Mouse (Mus musculus) cerebellum, postnatal 25 days (tissue): Measurements from ENCODE around the gene Srp72.

Source experiments
- DNase-seq, 2 experiments: peaks; one replicate each; pipeline ENCODE4 v3.0.0; 2021; ENCODE audit warnings: mixed read lengths in 2 of 2

Srp72 gene

DNA sequence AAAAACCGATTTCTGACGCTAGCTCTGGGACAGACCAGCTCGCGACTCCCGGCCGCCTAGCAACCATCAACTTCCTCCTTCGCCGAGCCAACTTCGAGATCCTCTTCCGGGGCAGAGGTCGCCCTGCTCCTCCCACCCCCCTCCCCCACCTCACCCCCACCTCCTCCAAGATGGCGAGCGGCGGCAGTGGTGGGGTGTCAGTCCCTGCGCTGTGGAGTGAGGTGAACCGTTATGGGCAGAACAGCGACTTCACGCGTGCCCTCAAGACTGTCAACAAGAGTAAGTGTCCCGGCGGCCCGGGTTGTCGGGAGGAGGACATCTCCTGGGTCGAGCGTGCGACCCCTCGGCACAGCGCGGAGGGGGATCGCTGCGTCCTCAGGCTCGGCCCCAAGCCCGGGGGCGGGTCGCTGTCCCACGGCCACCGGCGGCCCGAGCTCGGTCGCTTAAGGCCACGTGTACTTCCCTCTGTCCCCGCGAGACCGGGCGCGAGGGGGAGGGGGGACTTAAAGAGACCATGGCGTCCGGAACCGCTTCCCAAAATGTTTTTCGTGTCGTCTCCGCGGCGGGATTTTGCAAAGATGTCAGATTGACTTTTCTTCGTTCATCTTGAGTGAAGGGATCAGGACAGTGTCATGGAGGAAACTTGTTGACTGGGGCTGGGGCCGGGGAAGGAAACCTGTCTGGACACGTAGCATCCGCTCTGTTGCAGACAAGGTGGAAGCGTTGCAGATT, at the start of gene Srp72:
Gene Srp72 (plus strand): TSS at position 130 of the 732 bp plus-strand sequence.
- DNase-seq = peak; percentile 83 to 92

DNA sequence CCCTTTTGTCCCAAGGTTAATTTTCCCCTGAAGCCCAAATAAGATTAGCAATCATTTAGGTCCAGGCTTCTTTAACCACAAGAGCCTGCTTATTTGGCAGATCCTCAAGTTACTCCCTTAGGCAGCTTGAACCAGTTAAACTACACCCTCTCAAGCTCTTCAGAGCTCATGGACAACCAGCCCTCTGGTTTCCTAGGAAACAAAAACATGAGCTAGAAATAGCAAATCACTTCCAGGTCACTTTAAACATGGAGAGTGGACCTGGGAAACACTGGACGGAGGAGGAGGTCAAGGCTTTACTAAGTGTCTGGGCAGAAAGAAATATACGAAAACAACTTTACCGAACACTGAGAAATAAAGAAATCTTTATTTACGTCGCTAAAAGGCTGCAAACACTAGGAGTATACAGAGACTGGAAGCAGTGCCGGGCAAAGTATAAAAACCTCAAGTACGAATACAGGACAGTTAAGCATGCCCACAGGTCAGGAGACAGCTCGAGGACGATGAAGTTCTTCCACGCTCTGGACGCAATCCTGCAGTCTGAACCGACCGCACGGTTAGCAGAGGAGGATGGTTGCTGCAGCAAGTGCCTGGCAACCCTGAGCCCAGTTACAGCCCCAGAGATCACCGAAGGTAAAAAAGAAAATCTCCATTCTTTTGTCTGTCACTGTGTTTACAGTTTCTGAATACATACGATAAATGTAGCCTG, 46.2 kb upstream of the Srp72 start:
- DNase-seq = peak; percentile 10 to 28

DNA sequence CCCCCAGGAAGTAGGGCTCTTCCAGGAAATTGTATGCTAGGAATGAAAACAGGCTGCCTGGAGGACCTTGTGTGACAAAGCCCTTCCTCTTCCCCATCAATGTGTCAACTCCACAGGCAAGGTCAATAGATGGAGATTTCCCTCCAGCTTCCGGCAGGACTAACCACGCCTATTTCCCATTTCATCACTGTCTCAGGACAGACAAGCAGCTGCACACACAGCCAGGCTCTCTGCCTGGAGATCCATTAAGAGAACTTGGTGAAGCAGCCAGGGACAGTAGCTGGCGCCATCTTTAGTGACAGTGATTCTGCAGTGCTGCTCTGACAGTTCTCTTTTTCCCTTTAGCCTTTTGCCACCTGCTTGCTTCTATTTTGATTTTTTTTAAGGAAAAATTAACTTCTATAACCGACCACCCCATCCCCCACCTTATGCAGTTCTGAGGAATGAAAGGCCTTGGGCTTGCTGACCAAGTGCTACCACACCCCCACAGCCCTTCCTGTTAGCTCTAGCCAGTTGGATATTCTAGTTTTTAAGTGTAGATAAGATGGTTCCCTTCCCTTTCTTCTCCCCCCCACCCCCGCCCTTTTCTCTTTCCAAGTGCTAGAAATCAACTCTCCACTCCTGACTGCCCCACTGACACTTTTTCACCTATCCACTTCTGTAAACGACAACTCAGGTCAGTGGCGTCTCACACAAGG, 45.2 kb upstream of the Srp72 start:
- DNase-seq = no peak

DNA sequence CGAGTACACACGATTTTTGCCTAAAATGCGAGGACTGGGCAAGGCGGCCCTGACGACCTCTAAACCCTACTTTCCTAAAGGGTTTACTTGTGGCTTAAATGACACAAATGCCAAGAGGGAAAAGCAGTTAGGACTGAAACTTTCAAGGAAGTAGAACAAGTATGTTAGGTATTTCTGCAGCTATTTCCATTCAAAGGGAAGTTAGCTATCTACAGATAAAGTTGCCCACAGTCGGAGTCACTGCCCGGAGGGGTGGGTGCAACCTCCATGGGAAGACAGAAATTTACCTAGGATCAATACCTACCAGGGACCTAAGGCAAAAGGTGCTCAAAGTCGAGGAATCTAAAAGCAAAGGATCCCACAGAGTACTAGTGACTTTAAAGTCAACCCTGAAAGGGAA, 34.8 kb upstream of the Srp72 start:
- no peak for DNase-seq

DNA sequence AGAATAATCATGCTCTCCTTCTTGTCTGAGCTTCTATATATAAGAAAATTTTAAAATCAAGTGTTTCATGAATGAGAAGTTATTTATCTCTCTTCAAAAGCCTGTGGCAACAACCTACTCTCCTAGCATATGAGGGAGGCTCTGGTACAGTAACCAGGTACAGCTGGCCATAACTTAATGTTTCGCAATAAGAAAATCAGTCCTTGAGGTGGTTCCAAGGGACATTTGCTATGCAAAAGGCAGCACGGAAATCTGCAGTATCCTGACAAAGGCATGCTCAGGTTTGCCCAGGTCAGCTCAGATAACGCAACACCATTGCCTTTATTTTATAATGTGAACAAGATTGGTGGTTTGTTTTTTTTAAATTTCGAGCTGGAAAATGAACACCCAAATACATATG, 32.5 kb upstream of the Srp72 start:
- no peak for DNase-seq

DNA sequence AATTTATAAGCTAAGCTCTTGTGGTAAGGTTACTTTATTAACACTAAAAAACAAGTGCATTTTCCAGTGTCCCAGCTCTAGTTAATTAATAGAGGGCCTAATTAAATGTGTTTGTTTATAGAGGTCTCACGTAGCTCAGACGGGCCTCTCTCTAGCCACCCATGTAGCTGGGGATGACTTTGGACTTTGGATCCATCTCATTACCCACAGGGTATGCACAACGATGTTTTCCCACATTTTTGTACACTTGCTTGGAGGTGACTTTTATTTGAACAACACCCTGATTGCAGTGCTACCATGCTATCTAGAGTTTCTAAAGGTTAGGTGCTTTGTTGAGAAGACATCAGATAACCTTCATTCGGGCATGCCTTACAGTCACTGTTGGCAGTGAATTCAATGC, 32.0 kb upstream of the Srp72 start:
- DNase-seq = no peak

DNA sequence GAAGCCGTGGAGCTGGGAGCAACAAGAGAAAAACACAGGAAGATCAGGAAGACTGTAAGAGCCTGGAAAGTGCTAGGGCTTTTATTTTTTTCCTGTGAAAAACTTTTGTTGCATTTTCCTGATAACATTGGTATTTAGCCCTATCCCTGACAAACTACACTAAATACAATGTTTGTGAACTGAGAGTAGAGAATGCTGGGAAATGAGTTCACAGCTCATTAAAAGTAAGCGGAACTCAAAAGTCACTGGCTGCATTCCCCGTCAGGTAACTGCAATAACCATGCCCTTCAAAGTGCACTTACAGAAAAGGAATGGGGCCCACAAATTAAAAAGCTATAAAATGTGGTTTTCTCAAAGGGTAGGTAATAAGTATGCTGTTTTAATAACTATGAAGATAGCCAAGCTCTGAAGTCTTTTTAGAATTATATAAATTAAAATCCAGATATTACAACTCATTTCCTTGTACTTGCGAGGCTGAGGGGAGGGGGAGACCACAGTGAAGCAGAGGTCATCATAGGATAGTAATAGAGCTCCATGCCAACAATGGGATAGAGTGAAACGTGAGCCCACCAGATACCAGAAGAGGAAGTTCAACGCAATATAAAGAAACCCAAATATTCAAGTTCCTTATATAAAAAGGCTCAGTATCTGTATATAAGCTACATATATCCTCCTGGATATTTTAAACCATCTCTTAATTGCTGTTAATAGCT, 29.4 kb upstream of the Srp72 start:
- no peak for DNase-seq

DNA sequence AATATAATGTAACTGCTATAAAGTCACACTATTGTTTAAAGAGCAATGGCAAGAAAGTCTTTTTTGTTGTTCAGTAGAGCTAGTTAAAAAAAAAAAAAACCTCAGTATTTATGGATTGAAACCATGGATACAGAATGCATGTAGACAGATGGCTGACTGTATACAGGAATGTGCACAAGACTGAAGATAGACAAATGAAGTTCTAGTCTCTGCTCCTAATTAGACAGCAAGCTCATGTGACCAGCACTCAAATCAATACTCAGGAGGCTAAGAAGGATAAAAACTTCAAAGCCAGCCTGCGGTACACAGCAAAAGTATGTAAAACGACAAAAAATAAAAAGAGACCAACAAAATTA, 28.8 kb upstream of the Srp72 start:
- no peak for DNase-seq

DNA sequence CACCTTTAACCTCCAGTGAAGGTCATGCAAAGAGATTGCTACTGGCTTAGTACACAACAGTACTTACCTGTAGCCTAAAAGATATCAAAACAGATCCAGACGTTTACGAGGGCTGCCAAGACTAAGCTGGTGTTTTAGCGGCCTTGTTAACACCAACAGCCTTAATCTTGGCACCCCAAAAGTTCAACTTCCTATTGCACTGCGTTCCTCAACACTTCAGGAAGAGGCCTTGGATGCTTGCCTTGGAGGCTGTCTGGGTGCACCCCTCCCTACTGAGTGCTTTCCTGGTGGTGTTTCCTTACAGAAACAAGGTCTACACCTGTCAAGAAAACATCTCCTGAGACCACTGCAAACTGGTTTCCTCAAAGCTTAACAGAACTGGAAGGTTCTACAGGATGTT, 27.3 kb upstream of the Srp72 start:
- no peak for DNase-seq

DNA sequence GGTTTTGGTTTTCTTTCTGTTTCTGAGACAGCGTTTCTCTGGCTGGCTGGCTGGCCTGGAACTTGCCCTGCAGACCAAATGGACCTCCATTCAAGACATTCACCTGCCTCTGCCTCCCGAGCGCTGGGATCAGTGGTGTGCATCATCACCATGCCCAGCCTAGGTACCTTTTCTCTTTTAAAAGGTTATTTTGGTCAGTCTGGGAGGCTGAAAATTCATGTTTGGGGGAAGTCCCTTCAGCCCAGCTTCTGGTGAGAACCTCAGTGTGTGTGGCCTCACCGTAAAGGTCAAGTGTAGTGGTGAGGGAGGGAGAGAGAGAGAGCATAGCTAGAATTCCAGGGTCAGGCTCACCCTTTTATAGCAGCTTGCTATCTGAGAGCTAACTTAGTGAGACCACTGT, 26.7 kb upstream of the Srp72 start:
- DNase-seq = no peak

DNA sequence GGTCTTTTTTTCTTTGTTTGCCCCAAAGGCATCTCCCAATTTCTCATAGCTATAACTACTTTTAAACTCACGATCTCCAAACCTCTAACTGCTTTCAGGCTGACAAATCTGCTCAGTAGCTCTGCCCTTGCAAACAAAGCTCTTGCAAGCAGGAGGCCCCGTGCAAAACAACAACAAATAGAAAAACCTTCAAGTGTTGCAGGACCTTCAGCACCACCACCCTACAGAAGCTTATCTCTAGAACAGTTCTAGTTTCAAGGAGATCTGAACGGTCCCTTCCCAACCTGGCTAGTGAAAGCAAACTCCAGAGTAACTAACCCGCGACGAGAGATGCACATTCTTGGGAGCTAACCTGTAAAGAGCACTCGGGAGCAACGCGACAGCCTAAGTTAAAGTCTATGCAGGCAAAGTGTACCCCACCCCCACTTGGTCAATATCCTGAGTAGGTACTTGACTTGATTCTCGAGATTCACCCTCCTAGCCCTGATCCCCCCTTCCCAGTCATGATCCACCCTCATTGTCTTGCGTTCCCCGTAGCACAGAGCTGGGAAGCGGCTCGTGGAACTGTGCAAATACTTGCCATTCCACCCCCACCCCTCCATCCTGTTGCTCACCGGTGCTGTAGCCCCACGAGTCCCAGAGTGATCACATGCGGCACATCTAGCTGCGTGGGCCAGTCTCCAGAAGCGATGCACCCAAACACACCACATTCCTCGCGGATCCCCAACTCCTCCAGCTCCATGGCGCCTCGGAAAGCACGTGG, 24.0 kb upstream of the Srp72 start:
- no peak for DNase-seq

DNA sequence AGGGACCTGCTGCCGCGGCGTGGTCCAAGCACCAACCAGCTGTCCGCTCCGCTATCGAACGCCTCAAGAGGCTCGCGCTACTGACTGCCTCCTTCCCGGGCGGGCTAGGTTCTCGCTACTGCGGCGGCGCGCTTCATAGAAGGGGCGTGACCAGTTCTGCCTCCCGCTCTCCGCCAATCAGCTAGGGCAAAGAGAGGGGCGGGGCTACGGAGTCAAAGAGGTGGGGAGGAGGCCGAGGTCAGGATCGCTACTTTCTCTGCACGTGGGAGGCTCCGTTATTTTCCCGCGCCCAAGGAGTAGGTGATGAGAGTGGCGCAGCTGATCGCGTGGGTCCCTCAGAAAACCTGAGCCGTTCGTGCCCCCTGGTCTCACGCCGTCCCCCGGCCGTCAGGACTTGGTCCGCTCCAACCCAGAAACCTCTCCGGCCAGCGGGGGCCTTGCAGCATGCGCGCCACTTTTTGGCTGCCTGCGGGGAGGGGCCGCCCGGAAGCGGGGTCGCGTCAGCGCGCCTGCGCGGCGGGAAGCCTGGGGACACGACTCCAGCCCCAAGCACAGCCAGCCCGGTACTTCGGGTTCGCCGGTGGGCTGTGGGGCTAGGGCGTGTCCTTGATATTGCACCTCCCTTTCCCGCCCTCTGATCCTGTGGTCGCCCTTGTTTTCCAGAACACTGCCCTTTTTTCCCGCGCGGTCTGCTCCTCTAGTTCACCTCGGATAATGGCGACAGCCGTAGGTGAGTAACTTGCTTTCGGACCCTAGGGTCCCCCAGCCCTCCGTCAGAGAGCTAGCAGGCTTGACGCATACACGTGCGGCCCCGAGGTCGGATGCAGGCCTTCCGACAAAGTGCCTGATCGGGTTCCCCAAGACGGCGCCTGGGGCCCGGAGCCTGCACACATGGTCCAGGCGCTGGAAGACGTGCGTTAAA, 23.1 kb upstream of the Srp72 start, which contains the start of the genes Paics and Ppat:
Gene Paics (plus strand): TSS at position 202 of the 922 bp plus-strand sequence.
Gene Ppat (minus strand): TSS at position 473 of the 922 bp plus-strand sequence.
- DNase-seq = peak; percentile 96 to 98

DNA sequence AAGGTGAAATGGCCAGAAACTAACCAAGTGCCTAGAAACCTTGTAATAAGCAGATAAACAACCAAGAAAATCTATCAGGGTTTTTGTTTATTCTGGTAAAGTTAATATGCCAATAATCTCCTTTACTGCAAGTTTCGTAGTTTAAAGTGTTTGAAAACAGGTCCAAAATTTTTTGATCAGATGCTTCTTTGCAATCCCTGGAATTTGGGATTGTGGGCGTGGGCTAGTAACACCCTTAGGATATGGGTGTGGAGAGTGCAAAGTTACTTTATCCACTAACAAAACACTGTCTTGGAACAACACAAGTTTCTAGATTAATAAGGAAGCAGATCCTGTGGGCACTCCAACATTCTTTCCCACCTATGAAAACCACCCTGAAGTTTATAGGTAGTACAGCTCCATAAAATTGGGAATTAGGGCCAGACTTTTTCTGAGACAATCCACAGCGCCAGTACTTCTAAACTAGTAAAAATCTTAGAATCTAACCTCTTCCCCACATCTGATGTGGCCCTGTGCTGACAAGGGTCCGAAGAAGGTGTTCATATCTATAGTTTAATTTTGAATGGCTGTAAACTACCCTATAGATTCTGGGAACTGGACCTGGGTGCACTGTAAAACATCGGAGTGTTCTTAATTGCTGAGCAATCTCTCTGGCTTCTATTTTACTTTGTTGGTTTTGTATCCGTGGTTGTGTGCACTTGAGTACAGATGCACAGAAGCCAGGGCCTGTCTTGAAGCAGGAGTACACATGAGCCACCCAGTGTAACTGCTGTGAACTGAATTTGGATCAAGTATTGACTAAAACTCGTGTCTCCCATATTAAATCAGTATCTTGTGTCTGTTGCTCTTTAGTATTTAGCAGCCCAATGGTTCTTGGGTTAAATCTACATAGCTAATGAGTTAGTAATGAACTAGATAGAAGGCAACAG, 22.1 kb upstream of the Srp72 start:
- no peak for DNase-seq

DNA sequence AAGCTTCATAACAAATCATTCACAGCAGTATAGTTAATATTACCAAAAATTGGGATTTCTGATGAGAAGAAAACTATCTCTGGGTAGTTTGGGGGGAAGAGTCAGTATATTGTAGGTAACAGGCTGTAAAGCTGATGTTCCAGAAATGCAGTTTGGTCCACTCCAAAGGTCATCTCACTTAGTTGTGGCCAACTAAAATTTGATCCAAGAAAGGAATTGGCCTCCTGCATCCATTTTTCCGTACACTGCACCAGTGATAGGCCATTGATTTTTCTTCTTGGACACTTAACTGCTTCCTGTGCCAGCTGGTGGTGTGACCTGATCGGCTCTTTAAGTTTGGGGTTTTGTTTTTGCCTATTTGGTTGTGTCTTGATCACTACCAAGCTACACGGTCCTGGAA, 20.7 kb upstream of the Srp72 start:
- DNase-seq = no peak

DNA sequence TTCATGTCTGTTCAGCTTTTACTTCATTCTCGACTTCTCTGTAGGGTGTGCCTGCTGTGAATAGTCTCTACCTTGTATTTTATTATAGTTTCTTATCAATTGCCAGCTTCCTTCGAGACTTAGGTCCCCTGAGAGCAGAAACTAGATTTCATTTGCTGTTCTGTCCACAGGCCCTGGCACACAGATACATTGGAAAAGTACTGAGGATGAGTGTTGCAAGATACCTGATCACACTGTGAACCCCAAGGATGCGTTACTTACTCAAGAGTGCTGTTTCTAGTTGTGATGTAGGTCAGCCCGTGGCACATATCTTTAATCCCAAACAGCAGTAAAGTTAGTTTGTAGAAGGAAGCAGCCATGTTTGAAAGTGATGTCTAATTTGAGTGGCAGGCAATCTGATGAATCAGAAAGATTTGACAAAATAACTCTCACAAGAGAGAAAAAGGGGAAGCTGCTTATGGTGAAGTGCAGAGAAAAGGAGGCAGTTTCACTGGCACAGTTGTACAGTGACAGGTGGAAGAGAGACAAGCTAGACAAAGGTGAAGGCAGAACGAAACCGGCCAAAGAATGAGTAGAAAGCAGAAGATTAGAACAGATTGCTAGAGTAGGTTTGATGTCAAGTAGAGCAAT, 20.1 kb upstream of the Srp72 start:
- DNase-seq = no peak

DNA sequence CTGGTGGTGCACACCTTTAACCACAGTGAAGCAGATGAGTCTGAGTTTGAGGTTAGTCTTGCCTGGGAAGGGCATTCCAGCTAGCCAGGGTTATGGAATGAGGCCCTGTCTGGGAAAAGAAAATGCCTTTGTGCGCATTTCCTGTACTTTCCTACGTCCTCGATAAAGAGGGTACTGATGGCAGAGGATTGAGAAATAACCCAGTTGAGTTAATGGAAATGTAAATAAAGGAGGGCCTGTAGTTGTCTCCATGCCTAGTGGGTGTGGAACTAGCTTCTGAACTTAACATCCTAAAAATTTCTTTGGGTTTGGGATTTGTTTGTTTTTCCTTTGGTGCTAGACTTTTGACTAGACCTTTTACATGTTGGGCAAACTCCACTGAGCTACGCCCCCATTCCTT, 19.0 kb upstream of the Srp72 start:
- no peak for DNase-seq

DNA sequence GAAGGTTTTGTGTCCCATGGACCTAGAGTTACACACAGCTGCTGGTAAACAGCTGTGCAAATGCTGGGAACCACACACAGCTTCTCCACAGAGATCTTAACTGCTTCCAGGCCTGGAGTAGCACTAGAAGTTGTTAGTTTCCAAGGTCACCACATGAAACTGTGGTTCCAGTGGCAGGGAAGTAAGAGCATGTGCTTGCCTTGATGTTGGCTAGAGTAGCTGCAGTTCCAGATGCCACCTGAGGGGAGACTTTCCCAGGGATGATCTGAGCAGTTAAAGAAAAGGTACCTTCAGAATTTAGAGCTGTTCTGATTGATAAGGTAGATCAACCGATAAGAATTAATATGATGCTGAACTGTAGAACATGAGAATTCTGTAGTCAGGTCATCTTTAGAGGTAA, 16.5 kb upstream of the Srp72 start:
- DNase-seq = no peak

DNA sequence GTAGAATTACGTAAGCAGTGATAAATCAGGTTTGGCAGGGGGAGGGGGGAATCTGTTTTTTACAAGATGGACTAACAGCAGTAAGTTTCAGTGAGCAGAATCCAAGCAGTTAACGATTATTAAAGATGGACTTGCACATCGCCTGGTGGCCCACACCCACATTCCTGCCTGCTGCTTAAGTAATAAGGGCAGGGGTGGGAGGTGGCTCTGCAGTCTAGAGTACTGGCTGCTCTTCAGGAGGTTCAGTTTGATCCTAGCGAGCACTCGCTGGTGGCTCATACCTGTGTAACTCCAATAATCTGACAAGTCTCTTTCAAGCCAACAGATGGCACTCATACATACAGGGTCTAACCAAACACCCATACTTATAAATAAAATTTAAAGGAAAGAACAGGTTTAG, 14.9 kb upstream of the Srp72 start:
- no peak for DNase-seq

DNA sequence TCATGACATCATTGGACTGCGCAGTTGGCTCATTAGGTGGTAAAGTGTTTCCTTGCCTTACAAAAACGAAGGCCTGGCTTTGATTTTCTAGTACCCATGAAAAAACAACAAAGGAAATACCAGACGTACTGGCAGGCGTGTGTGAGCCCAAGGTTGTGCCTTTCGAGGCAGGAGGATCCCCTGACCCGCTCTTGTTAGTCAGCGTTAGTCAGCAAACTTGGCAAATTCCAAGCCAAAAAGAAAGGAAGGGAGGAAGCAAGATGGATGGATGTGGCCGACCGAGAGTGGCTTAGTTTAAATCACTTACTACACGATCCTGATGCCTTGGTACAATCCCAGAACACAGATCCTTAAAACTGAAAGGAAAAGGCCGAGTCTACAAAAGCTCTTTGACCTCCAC, 11.9 kb upstream of the Srp72 start:
- DNase-seq = no peak

DNA sequence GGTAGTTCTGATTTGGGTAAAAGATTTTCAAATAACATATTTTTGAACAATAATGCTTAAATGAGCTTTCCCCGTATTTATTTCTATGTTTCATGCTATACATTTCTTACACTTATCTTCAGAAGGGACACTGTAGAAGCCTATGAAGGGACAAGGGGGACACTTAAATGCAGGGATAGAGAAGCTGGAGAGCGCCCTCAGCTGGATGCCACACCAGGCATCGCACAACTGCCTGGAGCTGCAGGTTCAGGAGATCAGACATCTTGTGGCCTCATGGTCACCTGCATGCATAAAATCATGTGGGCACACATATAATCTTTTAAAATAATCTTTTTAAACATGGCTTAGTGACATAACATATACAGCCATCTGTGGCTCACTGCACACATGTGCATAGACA, 9.8 kb upstream of the Srp72 start:
- DNase-seq = no peak
